ENCODE assay signal across 8 mouse cellular contexts in genomic region chr6:145863065-145863971, GRCm38 (mm10). TPM values are rescaled to one million over a fixed set of nuclear protein-coding genes. Genes with fewer than 3 reads are reported as not detected.
DNase-seq lines count a peak whose midpoint lies in the region; ATAC-seq and TF ChIP-seq lines count a peak whose summit lies in the region.

No protein-coding gene starts in this region.

- peak overlapping the region; percentile 50 for H3K9ac ChIP-seq in lung, embryonic 14.5 days

- CTCF ChIA-PET in Patski (lab: Charles Lee), result interaction anchor here (1.2 kb wide), 1 partner anchor 106 kb away, joined by 3 read pairs; no protein-coding TSS in a partner anchor

- DNase-seq in Patski (ENCODE audit: low read depth, low spot score), result no peak
- peak; percentile 76 to 86 for DNase-seq in cerebellum, adult 18-20 months
- DNase-seq in forelimb bud, embryonic 11.5 days (ENCODE audit: low read depth, low spot score), result peak; percentile 61
- DNase-seq in heart, postnatal 4 days, result peak; percentile 73
- DNase-seq in layer of hippocampus, adult 9-10 months (ENCODE audit: low spot score), result peak; percentile 66
- DNase-seq in lung, embryonic 14.5 days, result peak; percentile 73
- peak; percentile 45 for DNase-seq in ovary, postnatal 14 days (ENCODE audit: low spot score)
- peak; percentile 58 for DNase-seq in yolk sac, embryonic 10.5 days (ENCODE audit: low spot score)

- no peak overlapping the region for H3K27ac ChIP-seq in lung, embryonic 14.5 days (ENCODE audit: low read depth)

- no peak for TF ChIP-seq CTCF in Patski (IDR thresholded peaks at IDR 0.05)
- TF ChIP-seq CTCF in lung, embryonic 14.5 days (IDR thresholded peaks at IDR 0.05; ENCODE audit: low read depth), result no peak

- H3K36me3 ChIP-seq in lung, embryonic 14.5 days (ENCODE audit: insufficient read depth), result no peaks in the 10 kb centered on the region

- in situ Hi-C loops in Patski (cut with MboI; ENCODE audit: low pct_unique_long_range_greater_than_20kb), result no loop called here

- POLR2A ChIA-PET in Patski (lab: Charles Lee), result interaction anchor here (0.7 to 2.1 kb wide), 12 partner anchors 10 to 248 kb away, joined by 3 to 11 read pairs (median 4); no protein-coding TSS in a partner anchor

- peak overlapping the region; percentile 88 for H3K4me2 ChIP-seq in lung, embryonic 14.5 days

- H3K4me1 ChIP-seq in lung, embryonic 14.5 days (ENCODE audit: insufficient read depth), result peaks cover 5% of the 10 kb centered on the region; the same call in 1 of the 2 replicates

- no peaks in the 10 kb centered on the region for H3K9me3 ChIP-seq in lung, embryonic 14.5 days (ENCODE audit: low read depth, low read length)

- peak; percentile 23 for ATAC-seq in Patski
- peak; percentile 35 for ATAC-seq in lung, embryonic 14.5 days (ENCODE audit: insufficient read depth)

- under 1% methylated on average over 81 of the region's 105 CpGs for WGBS in lung, embryonic 14.5 days

- H3K27me3 ChIP-seq in Patski, result no peaks in the 10 kb centered on the region
- H3K27me3 ChIP-seq in lung, embryonic 14.5 days (ENCODE audit: insufficient read depth, low read length), result peaks cover 60% of the 10 kb centered on the region

- H3K4me3 ChIP-seq in lung, embryonic 14.5 days (ENCODE audit: low read depth, low read length), result peak overlapping the region; percentile 60

RNA-seq across cellular contexts. Expression of gene Bhlhe41, which starts 2.0 kb away (rescaled TPM):
- polyA plus RNA-seq in Patski (2021), result 41.0 TPM
- total RNA-seq in heart, postnatal 4 days (2021), result 10 to 100 TPM; 10.5 to 12.7 TPM
- polyA plus RNA-seq in lung, embryonic 14.5 days (2014; fragmentation: Nextera tagmentation; extraction: Ambion mirVana), result 0.53 and 1.1 TPM in 2 replicates

Comparison
In these comparisons a context has a peak if more than half of its experiments do, and no peak if none do; other contexts are left out.
1. RNA of gene Bhlhe41, which starts 2.0 kb away (polyA plus RNA-seq): 41.0 TPM in Patski (single experiment); 0.53 to 1.1 TPM in lung, embryonic 14.5 days; every median in the first group is over 10 times any median in the second.